Mouse (Mus musculus): Measurements from ENCODE around the gene Tmem94. TPM values are rescaled to one million over a fixed set of nuclear protein-coding genes. Genes with fewer than 3 reads are reported as not detected.
"Not testable (repeated sequence)": the region's sequence is repeated elsewhere in the genome, so short reads cannot be mapped to it uniquely, and the experiment has no call there.

Tmem94 gene
- polyA plus RNA-seq, 1 experiment from 2014 or later, result 16.9 TPM

GRCm38 (mm10) chr11:115746109-115746508, 19.1 kb upstream of the Tmem94 start:
- H3K4me2 ChIP-seq, result no peak overlapping the region
- ATAC-seq, result no peak
- H3K27ac ChIP-seq, result no peak overlapping the region
- 56% methylated on average over 1 of the region's 1 CpGs for WGBS (ENCODE audit: insufficient replicate concordance)
- no peaks in the 10 kb centered on the region for H3K9me3 ChIP-seq (replicated peaks)
- H3K9ac ChIP-seq, result no peak overlapping the region
- peaks cover 26% of the 10 kb centered on the region; the same call in 1 of the 2 replicates for H3K27me3 ChIP-seq (replicated peaks)
- H3K36me3 ChIP-seq, result no peaks in the 10 kb centered on the region
- no peak overlapping the region for H3K4me3 ChIP-seq
- peaks cover 15% of the 10 kb centered on the region for H3K4me1 ChIP-seq

- Histone ChIP-seq H3K4me1 (peaks cover 15% of the 10 kb centered on the region), H3K27ac (no peak overlapping the region), H3K9me3 (replicated peaks) (no peaks in the 10 kb centered on the region), H3K4me2 (peak overlapping the region; percentile 44; the same call in 1 of the 2 replicates), H3K27me3 (replicated peaks) (peaks cover 26% of the 10 kb centered on the region; the same call in 1 of the 2 replicates), H3K36me3 (no peaks in the 10 kb centered on the region), H3K9ac (no peak overlapping the region), H3K4me3 (no peak overlapping the region)
- ATAC-seq, result no peak
- WGBS (ENCODE audit: insufficient replicate concordance), result 19% methylated on average over 8 of the region's 8 CpGs
Observed at GRCm38 (mm10) chr11:115746762-115747161, 18.5 kb upstream of the Tmem94 start.

GRCm38 (mm10) chr11:115747351-115747750, 17.9 kb upstream of the Tmem94 start:
- no peak overlapping the region; the same call in 1 of the 2 replicates for H3K4me3 ChIP-seq
- H3K27me3 ChIP-seq (replicated peaks), result peaks cover 26% of the 10 kb centered on the region; the same call in 1 of the 2 replicates
- H3K9ac ChIP-seq, result no peak overlapping the region
- H3K9me3 ChIP-seq (replicated peaks), result no peaks in the 10 kb centered on the region
- no peak overlapping the region for H3K27ac ChIP-seq
- H3K4me1 ChIP-seq, result peaks cover 15% of the 10 kb centered on the region
- H3K4me2 ChIP-seq, result peak overlapping the region; percentile 44
- no peaks in the 10 kb centered on the region for H3K36me3 ChIP-seq
- WGBS (ENCODE audit: insufficient replicate concordance), result 13% methylated on average over 13 of the region's 15 CpGs
- ATAC-seq, result no peak

GRCm38 (mm10) chr11:115749834-115750233, 15.4 kb upstream of the Tmem94 start:
- Histone ChIP-seq H3K36me3 (no peaks in the 10 kb centered on the region), H3K9ac (no peak overlapping the region), H3K9me3 (replicated peaks) (no peaks in the 10 kb centered on the region), H3K27me3 (replicated peaks) (peaks cover 18% of the 10 kb centered on the region; the same call in 1 of the 2 replicates), H3K27ac (no peak overlapping the region), H3K4me1 (peaks cover 15% of the 10 kb centered on the region), H3K4me3 (no peak overlapping the region), H3K4me2 (no peak overlapping the region)
- 79% methylated on average over 5 of the region's 5 CpGs for WGBS (ENCODE audit: insufficient replicate concordance)
- ATAC-seq, result no peak

- ATAC-seq, result no peak
- Histone ChIP-seq H3K4me1 (peaks cover 13% of the 10 kb centered on the region), H3K4me2 (no peak overlapping the region), H3K36me3 (no peaks in the 10 kb centered on the region), H3K9me3 (replicated peaks) (no peaks in the 10 kb centered on the region), H3K27me3 (replicated peaks) (peaks cover 18% of the 10 kb centered on the region; the same call in 1 of the 2 replicates), H3K27ac (no peak overlapping the region), H3K9ac (no peak overlapping the region), H3K4me3 (no peak overlapping the region)
- WGBS (ENCODE audit: insufficient replicate concordance), result 47% methylated on average over 2 of the region's 2 CpGs
Observed at GRCm38 (mm10) chr11:115751725-115752124, 13.5 kb upstream of the Tmem94 start.

GRCm38 (mm10) chr11:115752653-115753052, 12.6 kb upstream of the Tmem94 start:
- 77% methylated on average over 7 of the region's 7 CpGs for WGBS (ENCODE audit: insufficient replicate concordance)

GRCm38 (mm10) chr11:115753485-115753884, 11.7 kb upstream of the Tmem94 start:
- Histone ChIP-seq H3K4me3 (no peak overlapping the region), H3K9ac (no peak overlapping the region), H3K9me3 (replicated peaks) (no peaks in the 10 kb centered on the region), H3K27ac (no peak overlapping the region), H3K36me3 (no peaks in the 10 kb centered on the region), H3K4me2 (no peak overlapping the region), H3K27me3 (replicated peaks) (peaks cover 10% of the 10 kb centered on the region; the same call in 1 of the 2 replicates), H3K4me1 (no peaks in the 10 kb centered on the region)
- WGBS (ENCODE audit: insufficient replicate concordance), result 55% methylated on average over 4 of the region's 4 CpGs
- ATAC-seq, result no peak

More at GRCm38 (mm10) chr11:115752653-115753052, 12.6 kb upstream of the Tmem94 start:
- Histone ChIP-seq H3K4me3 (no peak overlapping the region), H3K27me3 (replicated peaks) (peaks cover 18% of the 10 kb centered on the region; the same call in 1 of the 2 replicates), H3K9me3 (replicated peaks) (no peaks in the 10 kb centered on the region), H3K9ac (no peak overlapping the region), H3K4me2 (no peak overlapping the region), H3K36me3 (no peaks in the 10 kb centered on the region), H3K27ac (no peak overlapping the region), H3K4me1 (peaks cover 4% of the 10 kb centered on the region; the same call in 1 of the 2 replicates)
- no peak for ATAC-seq

GRCm38 (mm10) chr11:115762176-115762575, 3.1 kb upstream of the Tmem94 start:
- not testable (repeated sequence) for H3K27ac ChIP-seq; H3K9ac ChIP-seq; ATAC-seq; H3K4me2 ChIP-seq; H3K36me3 ChIP-seq; H3K4me3 ChIP-seq; H3K27me3 ChIP-seq (replicated peaks); H3K9me3 ChIP-seq (replicated peaks)
- peaks cover 23% of the 10 kb centered on the region for H3K4me1 ChIP-seq
- WGBS (ENCODE audit: insufficient replicate concordance), result 85% methylated on average over 7 of the region's 7 CpGs

- H3K36me3 ChIP-seq, result no peaks in the 10 kb centered on the region
- H3K4me3 ChIP-seq, result peak overlapping the region; percentile 86
- H3K9me3 ChIP-seq (replicated peaks), result no peaks in the 10 kb centered on the region
- no peaks in the 10 kb centered on the region for H3K27me3 ChIP-seq (replicated peaks)
- peak overlapping the region; percentile 88 for H3K27ac ChIP-seq
- WGBS (ENCODE audit: insufficient replicate concordance), result 28% methylated on average over 2 of the region's 2 CpGs
- H3K9ac ChIP-seq, result peak overlapping the region; percentile 69
- no peak for ATAC-seq
- peaks cover 47% of the 10 kb centered on the region for H3K4me1 ChIP-seq
- H3K4me2 ChIP-seq, result peak overlapping the region; percentile 81
Observed at GRCm38 (mm10) chr11:115764698-115765097, 535 bp upstream of the Tmem94 start.

- Histone ChIP-seq H3K4me2 (peak overlapping the region; percentile 81), H3K9me3 (replicated peaks) (no peaks in the 10 kb centered on the region), H3K4me3 (peak overlapping the region; percentile 86), H3K27ac (peak overlapping the region; percentile 88), H3K27me3 (replicated peaks) (no peaks in the 10 kb centered on the region), H3K4me1 (peaks cover 57% of the 10 kb centered on the region), H3K36me3 (no peaks in the 10 kb centered on the region), H3K9ac (peak overlapping the region; percentile 96)
- ATAC-seq, result peak; percentile 84
- WGBS (ENCODE audit: insufficient replicate concordance), result under 1% methylated on average over 34 of the region's 34 CpGs
Observed at GRCm38 (mm10) chr11:115765607-115766141, 441 bp downstream of the Tmem94 start.

GRCm38 (mm10) chr11:115766356-115766943, 1.2 kb downstream of the Tmem94 start:
- Histone ChIP-seq H3K27me3 (replicated peaks) (no peaks in the 10 kb centered on the region), H3K4me3 (peak overlapping the region; percentile 86), H3K9ac (peak overlapping the region; percentile 96), H3K4me1 (peaks cover 62% of the 10 kb centered on the region), H3K9me3 (replicated peaks) (no peaks in the 10 kb centered on the region), H3K4me2 (peak overlapping the region; percentile 81), H3K36me3 (no peaks in the 10 kb centered on the region), H3K27ac (peak overlapping the region; percentile 88)
- WGBS (ENCODE audit: insufficient replicate concordance), result 44% methylated on average over 13 of the region's 13 CpGs
- ATAC-seq, result no peak

- Histone ChIP-seq H3K4me3 (peak overlapping the region; percentile 86), H3K9ac (peak overlapping the region; percentile 96), H3K36me3 (no peaks in the 10 kb centered on the region), H3K27ac (peak overlapping the region; percentile 88; the same call in 1 of the 2 replicates), H3K4me1 (peaks cover 65% of the 10 kb centered on the region), H3K9me3 (replicated peaks) (no peaks in the 10 kb centered on the region), H3K4me2 (peak overlapping the region; percentile 81), H3K27me3 (replicated peaks) (no peaks in the 10 kb centered on the region)
- no peak for ATAC-seq
- 84% methylated on average over 8 of the region's 8 CpGs for WGBS (ENCODE audit: insufficient replicate concordance)
Observed at GRCm38 (mm10) chr11:115766981-115767380, 1.7 kb downstream of the Tmem94 start.
